Mouse (Mus musculus) brain, adult 10 weeks (tissue): Measurements from ENCODE around the gene Akt1s1. TPM values are rescaled to one million over a fixed set of nuclear protein-coding genes. Genes with fewer than 3 reads are reported as not detected.

Experiments used
- polyA plus RNA-seq: library from polyadenylated mRNA; stranded (reverse); fragments of 350-450 nt; fragmentation: Illumina TruSeq; extraction: RNeasy Lipid Tissue Mini Kit (QIAGEN cat#74804); gene quantifications from one replicate; pipeline ENCODE4 v1.2.3, GENCODE M21; 2015; ENCODE audit warnings: low read depth, low replicate concordance

Akt1s1 gene
- polyA plus RNA-seq = 53.1 TPM

GRCm38 (mm10) chr7:44848561-44849415 is at the start of gene Akt1s1, which contains the start of gene Tbc1d17:
Gene Akt1s1 (plus strand): TSS chr7:44848991.
Gene Tbc1d17 (minus strand): TSS chr7:44849079.

GRCm38 (mm10) chr7:44815721-44816469 is 32.9 kb upstream of the Akt1s1 start, which contains the start of the genes Nup62 and Il4i1:
Gene Nup62 (plus strand): TSS chr7:44816088.
Gene Il4i1 (plus strand): TSS chr7:44816387.

GRCm38 (mm10) chr7:44816470-44817021 is 32.2 kb upstream of the Akt1s1 start, which contains the start of gene Atf5:
Gene Atf5 (minus strand): TSS chr7:44816658.

GRCm38 (mm10) chr7:44857042-44857552 is 8.3 kb downstream of the Akt1s1 start, which contains the start of gene Pnkp:
Gene Pnkp (plus strand): TSS chr7:44857139.

GRCm38 (mm10) chr7:44869697-44870528 is 21.1 kb downstream of the Akt1s1 start, which contains the start of gene Ptov1:
Gene Ptov1 (minus strand): TSS chr7:44869788.

GRCm38 (mm10) chr7:44892276-44892921 is 43.6 kb downstream of the Akt1s1 start, which contains the start of gene Med25:
Gene Med25 (minus strand): TSS chr7:44892712.

GRCm38 (mm10) chr7:44895593-44896434 is 47.0 kb downstream of the Akt1s1 start, which contains the start of gene Fuz:
Gene Fuz (plus strand): TSS chr7:44896079.

Other genes starting within 250 kb of the Akt1s1 start
- 18.8 TPM for gene Myh14, start 178.1 kb upstream of the Akt1s1 start, polyA plus RNA-seq
- not detected for gene Izumo2, start 140.2 kb upstream of the Akt1s1 start, polyA plus RNA-seq
- gene Vrk3, start 100.6 kb upstream of the Akt1s1 start, polyA plus RNA-seq = 30.2 TPM
- 0.91 TPM for gene Zfp473, start 97.9 kb upstream of the Akt1s1 start, polyA plus RNA-seq
- gene Nup62, start 32.9 kb upstream of the Akt1s1 start, polyA plus RNA-seq = 24.4 TPM
- gene Il4i1, start 32.6 kb upstream of the Akt1s1 start, polyA plus RNA-seq = 0.34 TPM
- gene Atf5, start 32.3 kb upstream of the Akt1s1 start, polyA plus RNA-seq = 22.3 TPM
- 63.8 TPM for gene Tbc1d17, start 88 bp downstream of the Akt1s1 start, polyA plus RNA-seq
- gene Pnkp, start 8.1 kb downstream of the Akt1s1 start, polyA plus RNA-seq = 27.9 TPM
- 258 TPM for gene Ptov1, start 20.8 kb downstream of the Akt1s1 start, polyA plus RNA-seq
- gene Med25, start 43.7 kb downstream of the Akt1s1 start, polyA plus RNA-seq = 56.8 TPM
- gene Fuz, start 47.1 kb downstream of the Akt1s1 start, polyA plus RNA-seq = 21.6 TPM
- 188 TPM for gene Ap2a1, start 80.5 kb downstream of the Akt1s1 start, polyA plus RNA-seq
- gene Tsks, start 94.2 kb downstream of the Akt1s1 start, polyA plus RNA-seq = 1.3 TPM
- 76.4 TPM for gene Cpt1c, start 125.9 kb downstream of the Akt1s1 start, polyA plus RNA-seq
- 235 TPM for gene Prmt1, start 137.6 kb downstream of the Akt1s1 start, polyA plus RNA-seq
- gene Irf3, start 148.7 kb downstream of the Akt1s1 start, polyA plus RNA-seq = 45.8 TPM
- gene Bcl2l12, start 149.7 kb downstream of the Akt1s1 start, polyA plus RNA-seq = 3.6 TPM
- gene Scaf1, start 167.4 kb downstream of the Akt1s1 start, polyA plus RNA-seq = 83.6 TPM
- gene Rras, start 169.0 kb downstream of the Akt1s1 start, polyA plus RNA-seq = 17.7 TPM
- gene Prr12, start 203.9 kb downstream of the Akt1s1 start, polyA plus RNA-seq = 23.9 TPM
- gene Nosip, start 213.4 kb downstream of the Akt1s1 start, polyA plus RNA-seq = 64.6 TPM
- gene Prrg2, start 213.7 kb downstream of the Akt1s1 start, polyA plus RNA-seq = 11.6 TPM
- 6.6 TPM for gene Rcn3, start 243.2 kb downstream of the Akt1s1 start, polyA plus RNA-seq